Mouse (Mus musculus) C3H10T1/2 (cell line): ENCODE data around the gene Cmah. TPM values are rescaled to one million over a fixed set of nuclear protein-coding genes. Genes with fewer than 3 reads are reported as not detected.

Source experiments
- polyA plus RNA-seq, 2 experiments: library from polyadenylated mRNA; unstranded; fragments of >200 nt; fragmentation: generic; extraction: Trizol; gene quantifications; one replicate each; pipeline ENCODE4 v1.2.1; 2012; ENCODE audit warnings: missing spikeins in 2 of 2

Cmah gene
- not detected for polyA plus RNA-seq

GRCm38 (mm10) chr13:24327201-24327600 is at the start of gene Cmah:
Gene Cmah (plus strand): TSS chr13:24327404.

GRCm38 (mm10) chr13:24280439-24281431 is 46.5 kb upstream of the Cmah start, which contains the start of gene Carmil1:
Gene Carmil1 (minus strand): TSS chr13:24280795.

Other genes with a start within 250 kb of the Cmah start
- gene Carmil1, start 46.6 kb upstream of the Cmah start, polyA plus RNA-seq = 1 to 10 TPM in 1 of 2 experiments, under 1 TPM in 1; 0.83 to 5.1 TPM